Mouse (Mus musculus): ENCODE results near the gene Vsig8. TPM values are rescaled to one million over a fixed set of nuclear protein-coding genes. Genes with fewer than 3 reads are reported as not detected.

Vsig8 gene
- polyA plus RNA-seq (2012; rRNA removed) = 0.04 and 0.07 TPM in 2 replicates

DNA sequence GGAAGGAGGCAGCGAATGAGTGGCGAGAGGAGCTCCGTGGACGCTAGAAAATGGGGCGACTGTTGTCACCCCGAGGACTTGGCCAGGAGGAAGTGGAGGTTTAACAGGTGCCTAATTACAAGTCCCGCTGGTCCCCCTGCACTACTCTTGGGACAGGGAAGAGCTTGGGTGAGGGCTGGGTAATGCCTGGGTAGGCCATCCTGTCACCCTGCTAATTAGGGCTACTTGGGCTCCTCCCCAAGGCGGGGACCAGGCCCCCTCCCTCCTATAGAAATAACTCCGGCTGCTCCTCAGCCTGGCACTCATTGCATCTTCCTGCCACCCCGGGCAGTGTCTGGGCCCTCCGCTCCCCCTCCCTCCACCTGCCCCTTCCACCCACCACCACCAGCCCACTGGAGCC lies at the start of gene Vsig8:
Vsig8 (plus strand) TSS at position 301 of the 400 bp plus-strand sequence.

DNA sequence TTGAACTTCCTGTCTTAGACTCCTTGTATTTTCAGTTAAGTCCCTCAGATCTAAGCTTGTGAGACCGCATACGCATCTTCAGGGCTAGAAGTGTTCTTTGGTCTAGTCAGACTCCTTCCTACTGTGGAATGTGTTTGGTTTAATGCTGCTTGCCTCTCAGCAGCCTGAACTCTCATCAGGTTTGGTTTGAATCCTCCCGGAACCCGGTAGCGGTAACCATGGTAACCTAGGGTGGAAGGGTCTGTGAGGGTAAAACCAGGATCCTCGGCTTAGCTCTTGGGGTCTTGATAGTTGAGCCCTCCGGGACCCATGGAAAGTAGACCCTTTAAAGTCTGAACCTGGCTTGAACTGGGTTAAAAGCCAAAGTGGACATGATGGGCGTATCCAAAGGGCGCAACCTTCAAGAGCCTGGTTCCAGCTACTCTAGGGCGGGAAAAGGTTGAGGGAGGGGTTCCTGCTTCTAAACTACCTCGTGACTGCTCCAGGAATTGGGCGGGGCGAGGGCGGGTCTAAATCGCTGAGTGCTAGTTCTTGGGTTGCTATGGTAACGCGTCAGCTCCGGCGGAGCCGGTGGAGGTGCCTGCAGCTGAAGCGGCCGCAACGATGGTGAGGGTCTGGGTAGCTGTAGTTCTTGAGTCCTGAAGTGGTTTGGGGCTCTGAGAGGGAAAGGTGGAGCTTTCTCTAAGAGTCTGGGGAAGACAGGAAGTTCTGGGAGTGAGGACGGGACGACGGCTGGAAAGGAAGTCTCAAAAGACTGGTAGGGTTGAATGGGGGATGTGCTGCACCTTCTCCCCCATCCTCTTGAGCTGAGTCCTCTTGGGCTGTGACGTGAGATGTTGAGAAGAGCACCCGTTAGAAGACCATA lies 34.9 kb upstream of the Vsig8 start, which contains the start of gene Cfap45:
Cfap45 (plus strand) TSS at position 226 of the 865 bp plus-strand sequence.

DNA sequence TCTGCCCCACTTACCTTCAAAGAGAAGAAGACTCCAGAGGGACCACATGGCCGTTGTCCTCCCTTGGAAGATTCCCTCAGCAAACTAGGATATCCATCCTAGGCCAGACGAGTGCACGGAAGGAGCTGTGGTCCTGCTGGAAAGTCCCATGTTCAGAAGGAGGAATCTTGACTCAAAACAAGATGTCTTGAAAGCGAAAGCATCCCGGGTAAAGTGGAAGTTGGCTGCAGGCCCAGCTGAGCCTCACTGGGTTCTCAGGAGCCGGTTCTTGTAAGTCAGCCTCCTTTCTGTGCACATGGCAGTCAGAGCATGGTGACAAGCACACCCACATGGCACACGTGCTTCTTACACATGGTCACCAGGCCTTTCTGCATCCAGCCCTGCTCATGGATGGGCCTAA lies 34.6 kb downstream of the Vsig8 start, which contains the start of gene Slamf8:
Slamf8 (minus strand) TSS at position 184 of the 400 bp plus-strand sequence.

DNA sequence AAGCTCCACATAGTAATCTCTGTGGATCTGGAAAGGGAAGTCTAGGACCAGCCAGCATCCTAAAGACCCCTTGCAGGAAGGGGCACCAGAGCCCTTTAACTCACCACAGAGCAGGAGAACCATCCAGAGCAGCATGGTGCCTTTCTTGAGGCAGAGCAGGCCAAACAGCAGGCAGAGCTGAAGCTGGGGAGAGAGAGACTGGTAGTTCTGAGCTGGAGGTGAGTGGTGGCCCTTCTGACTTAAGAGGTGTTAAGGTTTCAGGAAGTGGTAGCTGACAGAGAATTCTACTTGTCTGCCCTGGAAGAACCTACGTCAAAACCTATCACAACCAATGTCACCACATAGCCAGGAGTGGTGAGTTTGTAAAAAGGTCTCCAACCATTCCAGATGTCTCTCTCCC lies 46.6 kb downstream of the Vsig8 start, which contains the start of gene Fcrl6:
Fcrl6 (minus strand) TSS at position 226 of the 400 bp plus-strand sequence.

Other genes starting within 250 kb of the Vsig8 start
- 1.3 and 2.1 TPM in 2 replicates for gene Kcnj9, start 226.6 kb upstream of the Vsig8 start, polyA plus RNA-seq (2012; rRNA removed)
- gene Kcnj10, start 214.7 kb upstream of the Vsig8 start, polyA plus RNA-seq (2012; rRNA removed) = 1.2 TPM in 2 replicates
- 10.0 and 17.0 TPM in 2 replicates for gene Pigm, start 179.4 kb upstream of the Vsig8 start, polyA plus RNA-seq (2012; rRNA removed)
- 0.20 and 0.26 TPM in 2 replicates for gene Slamf9, start 80.6 kb upstream of the Vsig8 start, polyA plus RNA-seq (2012; rRNA removed)
- 111 and 126 TPM in 2 replicates for gene Igsf9, start 74.2 kb upstream of the Vsig8 start, polyA plus RNA-seq (2012; rRNA removed)
- 28.5 and 53.8 TPM in 2 replicates for gene Tagln2, start 55.9 kb upstream of the Vsig8 start, polyA plus RNA-seq (2012; rRNA removed)
- gene Cfap45, start 35.1 kb upstream of the Vsig8 start, polyA plus RNA-seq (2012; rRNA removed) = 1.7 and 2.2 TPM in 2 replicates
- gene Slamf8, start 34.6 kb downstream of the Vsig8 start, polyA plus RNA-seq (2012; rRNA removed) = 0.02 and 0.06 TPM in 2 replicates
- gene Fcrl6, start 46.6 kb downstream of the Vsig8 start, polyA plus RNA-seq (2012; rRNA removed) = 0.36 TPM in 1 of 2 replicates, not detected in the other
- 6.8 and 10.0 TPM in 2 replicates for gene Dusp23, start 77.0 kb downstream of the Vsig8 start, polyA plus RNA-seq (2012; rRNA removed)
- 0.12 and 0.35 TPM in 2 replicates for gene Crp, start 142.1 kb downstream of the Vsig8 start, polyA plus RNA-seq (2012; rRNA removed)